Mouse (Mus musculus) forebrain, embryonic 13.5 days (tissue): ENCODE results near the gene Kptn. TPM values are rescaled to one million over a fixed set of nuclear protein-coding genes. Genes with fewer than 3 reads are reported as not detected.

Experiments
- ATAC-seq: fragments of 200-750 bp; cut with Nextera tagmentation; 2 replicates; pipeline ENCODE4 v1.8.0; 2017
- H3K27ac ChIP-seq: fragments of 300-500 bp; sonication (generic); 2 replicates; pipeline ENCODE4 v1.5.1; 2015; ENCODE audit warnings: inconsistent platforms, mild to moderate bottlenecking, moderate library complexity
- H3K27me3 ChIP-seq: fragments of 300-500 bp; sonication (generic); 2 replicates; pipeline ENCODE4 v1.6.1; 2015; ENCODE audit warnings: mild to moderate bottlenecking, inconsistent platforms
- H3K36me3 ChIP-seq: fragments of 300-500 bp; sonication (generic); 2 replicates; pipeline ENCODE4 v1.6.1; 2015; ENCODE audit warnings: mild to moderate bottlenecking, inconsistent platforms; ENCODE audit not compliant: poor library complexity, severe bottlenecking
- H3K4me1 ChIP-seq: fragments of 300-500 bp; sonication (generic); 2 replicates; pipeline ENCODE4 v1.6.1; 2015; ENCODE audit warnings: inconsistent platforms
- H3K4me2 ChIP-seq: fragments of 300-500 bp; sonication (generic); 2 replicates; pipeline ENCODE4 v1.6.1; 2015; ENCODE audit warnings: inconsistent platforms, mild to moderate bottlenecking, moderate library complexity
- H3K4me3 ChIP-seq: fragments of 300-500 bp; sonication (generic); 2 replicates; pipeline ENCODE4 v1.5.1; 2015; ENCODE audit warnings: mild to moderate bottlenecking, inconsistent platforms
- H3K9ac ChIP-seq: fragments of 300-500 bp; sonication (generic); 2 replicates; pipeline ENCODE4 v1.6.1; 2015; ENCODE audit warnings: mild to moderate bottlenecking, inconsistent platforms
- H3K9me3 ChIP-seq: fragments of 300-500 bp; sonication (generic); replicated peaks from 2 replicates; pipeline ENCODE4 v1.6.1; 2016; ENCODE audit warnings: inconsistent platforms
- WGBS: fragments of 180-500 bp; shearing (Covaris S2); methylation state at CpG from one replicate; pipeline ENCODE4 v1.1.7; 2015; 5-methylcytosine and 5-hydroxymethylcytosine counted together
- polyA plus RNA-seq: library from polyadenylated mRNA; unstranded; fragments of >200 nt; fragmentation: Nextera tagmentation; extraction: Ambion mirVana; gene quantifications from 2 replicates; pipeline ENCODE4 v1.2.1, GENCODE M21; 2015

Gene Kptn
- polyA plus RNA-seq = 37.2 and 38.4 TPM in 2 replicates

DNA sequence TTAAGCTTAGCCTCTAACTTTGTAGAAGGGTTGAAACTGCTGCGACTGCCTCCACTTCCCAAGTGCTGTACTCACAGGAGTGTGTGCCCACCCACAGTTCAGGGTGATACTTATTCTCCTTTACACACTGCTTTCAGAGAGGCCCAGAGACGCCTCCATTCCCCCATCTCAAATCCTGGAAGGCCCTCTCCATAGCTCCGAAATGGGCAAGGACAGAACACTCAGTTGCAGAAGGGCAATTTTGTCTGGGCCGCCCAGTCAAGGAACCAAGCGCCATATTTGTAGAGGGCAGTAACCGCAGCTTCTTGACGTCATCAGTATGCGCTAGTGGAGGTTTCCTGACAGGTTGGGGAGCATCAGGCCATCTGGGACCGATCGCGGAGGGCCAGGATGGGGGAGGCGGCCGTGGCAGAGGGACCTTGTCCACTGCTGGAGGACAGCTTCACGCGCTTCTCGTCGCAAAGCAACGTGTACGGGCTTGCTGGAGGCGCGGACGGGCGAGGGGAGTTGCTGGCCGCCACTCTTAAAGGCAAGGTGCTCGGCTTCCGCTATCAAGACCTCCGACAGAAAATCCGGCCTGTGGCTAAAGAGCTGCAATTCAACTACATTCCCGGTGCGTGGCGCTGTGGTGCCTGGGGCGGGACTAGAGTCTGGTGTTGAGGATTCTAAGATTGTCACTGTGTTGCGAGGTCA, at the start of gene Kptn:
Gene Kptn, plus strand, starts transcription at position 327 of the 693 bp plus-strand sequence.
- Histone ChIP-seq H3K36me3 (peaks cover 38% of the 10 kb centered on the region), H3K4me1 (peaks cover 14% of the 10 kb centered on the region), H3K27ac (peak within 1 kb of the TSS; percentile 88), H3K27me3 (no peaks in the 10 kb centered on the region), H3K4me3 (peak within 1 kb of the TSS; percentile 75), H3K9me3 (no peaks in the 10 kb centered on the region), H3K4me2 (peak within 1 kb of the TSS; percentile 61), H3K9ac (peak within 1 kb of the TSS; percentile 81)
- WGBS = 1% methylated on average over 33 of the region's 33 CpGs
- ATAC-seq = peak; percentile 90

DNA sequence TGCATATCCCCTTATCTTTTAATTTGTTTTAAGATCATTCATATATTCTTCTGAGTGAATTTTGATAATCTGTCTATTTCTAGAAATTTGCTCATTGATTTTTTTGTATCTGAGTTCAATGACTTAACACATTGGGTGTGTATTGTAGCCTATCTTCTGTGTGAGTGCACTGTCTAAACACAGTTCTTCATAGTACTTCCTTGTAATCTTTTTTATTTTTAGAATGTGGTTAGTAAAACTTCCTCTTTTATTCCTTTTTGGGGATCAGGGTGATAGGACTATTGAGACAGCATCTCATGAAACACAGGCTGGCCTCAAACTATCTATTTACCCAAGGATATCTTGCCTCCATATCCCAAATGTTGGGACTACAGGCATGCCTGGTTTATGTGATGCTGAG, 48.8 kb upstream of the Kptn start:
- H3K9me3 ChIP-seq = no peaks in the 10 kb centered on the region
- no peaks in the 10 kb centered on the region for H3K27me3 ChIP-seq
- no peak overlapping the region for H3K27ac ChIP-seq
- H3K4me3 ChIP-seq = no peak overlapping the region
- no peak for ATAC-seq
- no peaks in the 10 kb centered on the region for H3K4me1 ChIP-seq
- no peaks in the 10 kb centered on the region for H3K36me3 ChIP-seq
- H3K4me2 ChIP-seq = no peak overlapping the region
- no peak overlapping the region for H3K9ac ChIP-seq

DNA sequence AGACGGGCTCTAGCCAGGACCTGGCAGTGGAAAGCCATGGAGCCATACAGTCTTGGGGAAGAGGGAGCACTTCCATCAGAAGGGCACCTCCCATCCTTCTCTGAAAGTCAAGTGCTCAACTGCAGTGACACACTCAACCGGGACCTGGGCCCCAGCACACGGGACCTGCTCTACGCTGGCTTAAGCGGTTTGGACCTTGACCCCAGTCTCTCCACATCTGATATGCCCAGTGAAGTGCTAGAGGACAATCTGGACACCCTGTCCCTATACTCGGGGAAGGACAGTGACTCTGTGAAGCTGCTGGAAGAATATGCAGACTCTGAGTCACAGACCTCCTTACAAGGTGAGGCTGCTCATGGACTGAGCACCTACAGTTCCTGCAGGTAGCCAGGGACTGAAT, 47.8 kb upstream of the Kptn start:
- H3K9ac ChIP-seq = no peak overlapping the region
- H3K4me1 ChIP-seq = no peaks in the 10 kb centered on the region
- H3K27me3 ChIP-seq = no peaks in the 10 kb centered on the region
- 92% methylated on average over 6 of the region's 6 CpGs for WGBS
- no peak overlapping the region for H3K4me2 ChIP-seq
- no peaks in the 10 kb centered on the region for H3K9me3 ChIP-seq
- H3K4me3 ChIP-seq = no peak overlapping the region
- H3K27ac ChIP-seq = no peak overlapping the region
- H3K36me3 ChIP-seq = no peaks in the 10 kb centered on the region
- no peak for ATAC-seq

DNA sequence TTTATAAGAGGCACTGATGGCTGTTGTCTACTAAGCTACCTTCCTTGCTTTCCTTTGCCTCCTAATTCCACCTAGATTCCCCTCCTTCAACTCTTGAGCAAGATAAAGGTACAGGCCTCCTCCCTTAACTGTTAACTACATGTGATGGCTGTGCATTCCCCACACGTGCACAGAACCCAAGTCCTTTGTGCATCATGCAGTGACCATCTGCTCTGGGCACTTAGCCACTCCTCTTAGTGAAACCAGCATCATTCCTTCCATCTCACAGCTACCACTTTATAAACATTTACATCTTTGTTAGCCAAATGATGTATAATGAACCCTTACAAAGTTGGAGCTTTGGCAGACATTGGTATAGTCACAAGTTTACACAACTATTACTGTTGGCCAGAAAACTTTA, 39.7 kb upstream of the Kptn start:
- Histone ChIP-seq H3K4me1 (no peaks in the 10 kb centered on the region), H3K27ac (no peak overlapping the region), H3K27me3 (peaks cover 8% of the 10 kb centered on the region), H3K4me2 (no peak overlapping the region), H3K4me3 (no peak overlapping the region), H3K36me3 (no peaks in the 10 kb centered on the region), H3K9me3 (no peaks in the 10 kb centered on the region), H3K9ac (no peak overlapping the region)
- no peak for ATAC-seq
- WGBS = 63% methylated on average over 1 of the region's 1 CpGs

DNA sequence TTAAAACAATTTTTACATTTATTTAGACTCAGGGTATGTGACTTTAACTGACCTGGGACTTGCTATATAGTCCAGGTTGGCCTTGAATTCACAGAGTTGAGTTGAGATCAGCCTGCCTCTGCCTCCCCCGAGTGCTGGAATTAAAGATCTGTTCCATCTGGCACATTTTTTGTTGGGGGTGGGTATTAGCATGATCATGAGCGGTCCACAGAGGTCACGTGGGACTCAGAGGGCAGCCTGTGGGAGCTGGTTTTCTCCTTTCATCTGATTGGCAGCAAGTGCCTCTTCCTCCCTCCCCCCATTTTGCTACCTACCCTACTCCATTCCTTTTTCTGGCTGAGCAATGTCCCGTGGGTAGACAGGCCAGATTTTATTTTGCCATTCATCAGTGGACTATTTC, 39.1 kb upstream of the Kptn start:
- no peaks in the 10 kb centered on the region for H3K9me3 ChIP-seq
- 68% methylated on average over 4 of the region's 4 CpGs for WGBS
- peaks cover 8% of the 10 kb centered on the region for H3K27me3 ChIP-seq
- H3K9ac ChIP-seq = no peak overlapping the region
- H3K36me3 ChIP-seq = no peaks in the 10 kb centered on the region
- no peaks in the 10 kb centered on the region for H3K4me1 ChIP-seq
- no peak overlapping the region for H3K4me3 ChIP-seq
- no peak for ATAC-seq
- H3K4me2 ChIP-seq = no peak overlapping the region
- no peak overlapping the region for H3K27ac ChIP-seq

DNA sequence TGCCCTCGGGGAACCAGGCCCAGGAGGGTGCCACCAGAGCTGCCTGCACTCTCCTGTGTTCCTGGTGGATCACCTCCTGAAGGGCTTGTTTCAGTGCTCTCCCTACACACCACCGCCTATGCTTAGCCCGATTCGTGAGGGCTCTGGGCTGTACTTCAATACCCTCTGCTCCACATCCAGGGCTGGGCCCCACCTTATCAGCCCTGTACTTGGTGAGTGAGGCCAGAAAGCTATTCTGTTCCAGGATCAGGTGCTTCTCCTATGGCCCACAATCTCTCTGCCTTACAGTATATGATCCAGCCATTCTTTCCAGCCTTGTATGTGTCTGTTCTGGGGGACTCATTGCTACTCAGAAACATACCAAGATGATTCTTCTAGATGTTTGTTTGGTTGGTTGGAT, 36.3 kb upstream of the Kptn start:
- no peak overlapping the region for H3K9ac ChIP-seq
- 62% methylated on average over 4 of the region's 4 CpGs for WGBS
- no peaks in the 10 kb centered on the region for H3K4me1 ChIP-seq
- H3K36me3 ChIP-seq = no peaks in the 10 kb centered on the region
- H3K27me3 ChIP-seq = peaks cover 8% of the 10 kb centered on the region
- no peak overlapping the region for H3K27ac ChIP-seq
- no peaks in the 10 kb centered on the region for H3K9me3 ChIP-seq
- H3K4me2 ChIP-seq = no peak overlapping the region
- ATAC-seq = no peak
- no peak overlapping the region for H3K4me3 ChIP-seq

DNA sequence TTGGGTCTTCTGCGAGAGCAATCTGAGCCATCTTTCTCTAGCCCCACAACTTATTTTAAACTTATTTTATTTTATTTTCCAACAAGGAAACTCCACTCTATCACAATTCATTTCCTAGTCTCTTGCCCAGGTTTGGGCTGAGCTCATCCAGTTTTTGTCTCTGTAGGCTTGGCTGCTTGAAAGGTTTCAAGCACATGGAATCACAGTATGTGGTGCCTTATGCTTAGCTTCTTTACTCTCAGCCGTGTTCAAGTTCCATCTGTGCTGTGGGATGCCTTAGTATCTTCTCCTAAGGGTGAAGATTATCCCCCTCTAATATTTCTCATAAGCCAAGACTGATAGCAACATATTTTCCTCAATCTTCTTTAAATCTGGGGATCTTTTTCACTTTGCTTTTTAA, 32.1 kb upstream of the Kptn start:
- H3K4me2 ChIP-seq = no peak overlapping the region
- no peak overlapping the region for H3K4me3 ChIP-seq
- H3K4me1 ChIP-seq = no peaks in the 10 kb centered on the region
- no peak for ATAC-seq
- no peaks in the 10 kb centered on the region for H3K9me3 ChIP-seq
- WGBS = 88% methylated on average over 2 of the region's 2 CpGs
- no peaks in the 10 kb centered on the region for H3K36me3 ChIP-seq
- H3K27ac ChIP-seq = no peak overlapping the region
- no peak overlapping the region for H3K9ac ChIP-seq
- peaks cover 8% of the 10 kb centered on the region; the same call in 1 of the 2 replicates for H3K27me3 ChIP-seq

DNA sequence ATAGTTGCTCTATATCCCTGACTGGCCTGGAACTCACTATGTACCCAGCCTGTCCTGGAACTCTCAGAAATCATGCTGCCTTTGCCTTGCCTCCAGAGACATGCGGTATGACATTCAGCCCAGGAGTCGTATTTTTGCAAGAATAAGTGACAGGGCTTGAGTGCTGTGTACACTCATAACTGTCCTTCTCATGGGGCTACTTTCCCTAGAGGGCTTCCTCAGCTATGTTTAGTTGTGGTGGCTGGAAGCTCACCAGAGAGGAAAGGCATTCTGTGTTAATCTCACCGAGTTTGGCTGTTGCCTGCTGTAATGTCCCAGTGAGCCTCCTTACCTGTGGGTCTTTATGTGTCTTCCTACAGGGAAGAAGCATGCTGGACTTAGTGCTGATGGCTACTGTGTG, 25.1 kb upstream of the Kptn start:
- WGBS = 54% methylated on average over 3 of the region's 3 CpGs
- peaks cover 8% of the 10 kb centered on the region for H3K4me1 ChIP-seq
- H3K36me3 ChIP-seq = no peaks in the 10 kb centered on the region
- H3K9ac ChIP-seq = no peak overlapping the region
- peaks cover 10% of the 10 kb centered on the region; the same call in 1 of the 2 replicates for H3K27me3 ChIP-seq
- no peak for ATAC-seq
- H3K4me3 ChIP-seq = no peak overlapping the region
- no peaks in the 10 kb centered on the region for H3K9me3 ChIP-seq
- H3K27ac ChIP-seq = no peak overlapping the region
- no peak overlapping the region for H3K4me2 ChIP-seq

DNA sequence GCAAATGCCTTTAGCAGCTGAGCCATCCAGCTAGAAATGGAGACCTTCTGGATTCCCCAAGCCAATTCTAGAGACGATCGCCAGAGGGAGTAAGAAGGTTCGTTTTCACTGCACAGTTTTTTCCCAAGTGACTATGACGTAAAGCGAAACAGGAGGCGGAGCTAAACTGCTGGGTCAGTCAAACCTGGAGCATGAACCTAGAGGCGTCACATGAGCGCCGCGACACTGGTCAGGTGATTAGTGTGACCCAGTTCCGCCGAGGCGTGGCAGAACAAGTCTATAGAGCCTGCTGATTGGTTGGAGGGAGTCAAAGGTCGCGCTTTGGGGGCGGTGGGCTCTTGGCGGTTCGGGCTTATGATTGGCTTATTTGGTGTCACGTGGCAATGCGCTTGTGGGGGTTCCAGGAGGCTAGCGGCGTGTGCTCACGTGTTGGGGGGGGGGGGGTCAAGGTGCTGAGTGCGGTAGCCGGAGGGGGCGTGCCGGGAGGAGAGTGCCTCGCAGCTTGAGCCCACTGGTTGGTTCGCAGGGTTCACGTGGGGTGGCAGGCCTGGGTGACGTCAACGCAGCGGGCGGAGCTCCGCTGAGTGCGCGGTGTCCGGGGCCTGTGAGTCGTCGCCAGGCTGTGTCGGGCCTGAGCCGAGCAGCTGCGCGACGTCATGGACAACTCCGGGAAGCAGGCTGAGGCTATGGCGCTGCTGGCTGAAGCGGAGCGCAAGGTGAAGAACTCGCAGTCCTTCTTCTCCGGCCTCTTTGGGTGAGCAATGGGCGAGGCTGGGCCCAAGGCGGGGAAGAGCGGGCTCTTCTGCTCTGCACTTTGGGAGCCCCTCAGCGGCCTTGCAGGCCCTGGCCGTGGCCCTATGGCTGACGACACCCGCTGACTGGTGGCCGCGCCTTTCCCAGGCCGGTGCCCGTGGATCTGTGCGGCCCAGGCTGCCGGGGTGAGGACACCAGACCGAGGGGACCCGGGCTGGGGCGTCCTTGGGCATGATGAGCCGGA, 21.4 kb upstream of the Kptn start, which contains the start of gene Napa:
Gene Napa, plus strand, starts transcription at position 438 of the 997 bp plus-strand sequence.
- peak; percentile 98 for ATAC-seq
- Histone ChIP-seq H3K36me3 (peaks cover 27% of the 10 kb centered on the region), H3K4me3 (peak within 1 kb of the TSS; percentile 90), H3K4me2 (peak within 1 kb of the TSS; percentile 99), H3K9ac (peak within 1 kb of the TSS; percentile 98), H3K27me3 (no peaks in the 10 kb centered on the region), H3K27ac (peak within 1 kb of the TSS; percentile 76), H3K4me1 (peaks cover 21% of the 10 kb centered on the region), H3K9me3 (no peaks in the 10 kb centered on the region)
- WGBS = under 1% methylated on average over 68 of the region's 68 CpGs

DNA sequence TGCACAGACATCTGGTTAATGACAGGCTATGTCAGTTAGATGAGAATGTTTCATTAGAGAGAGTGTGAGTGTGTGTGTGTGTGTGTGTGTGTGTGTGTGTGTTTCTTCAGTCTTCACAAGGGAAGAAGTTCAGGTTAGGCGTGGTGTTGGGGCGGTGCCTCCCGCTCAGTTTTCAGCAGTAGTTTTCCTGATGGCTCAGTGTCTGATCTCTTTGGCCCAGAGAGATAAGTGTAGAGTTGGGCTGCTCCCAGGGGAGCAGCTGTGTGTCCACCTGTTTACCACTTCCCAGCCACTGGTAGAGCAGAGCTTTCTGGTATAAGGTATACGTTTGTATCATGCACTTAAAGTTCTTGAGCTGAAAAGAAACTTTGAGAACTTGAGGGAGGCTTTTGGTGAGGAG, 19.8 kb upstream of the Kptn start:
- no peaks in the 10 kb centered on the region for H3K27me3 ChIP-seq
- H3K27ac ChIP-seq = no peak overlapping the region
- peak overlapping the region; percentile 99 for H3K4me2 ChIP-seq
- peak overlapping the region; percentile 98 for H3K9ac ChIP-seq
- no peaks in the 10 kb centered on the region for H3K9me3 ChIP-seq
- peaks cover 29% of the 10 kb centered on the region for H3K4me1 ChIP-seq
- ATAC-seq = no peak
- peaks cover 36% of the 10 kb centered on the region for H3K36me3 ChIP-seq
- 90% methylated on average over 4 of the region's 4 CpGs for WGBS
- H3K4me3 ChIP-seq = peak overlapping the region; percentile 90; the same call in 1 of the 2 replicates

DNA sequence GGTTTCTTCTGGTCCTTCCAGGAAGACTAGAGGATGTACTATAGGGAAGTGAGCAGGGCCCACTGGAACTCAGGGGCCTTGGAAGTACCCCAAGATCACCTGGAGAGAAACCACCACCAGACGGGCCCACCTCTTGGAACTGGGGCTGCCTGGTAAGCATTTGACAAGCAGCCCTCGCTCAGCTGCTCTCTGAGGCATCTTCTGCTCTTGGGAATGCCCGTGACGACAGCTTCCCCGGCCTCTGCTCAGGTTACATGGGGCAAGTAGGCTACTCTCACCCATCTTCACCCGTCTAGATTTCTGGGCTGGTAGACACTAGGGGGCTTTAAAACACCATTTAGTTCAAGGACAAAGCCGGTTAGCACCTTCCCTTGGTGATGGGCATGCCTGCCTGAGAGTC, 18.6 kb upstream of the Kptn start:
- H3K4me1 ChIP-seq = peaks cover 29% of the 10 kb centered on the region
- 82% methylated on average over 7 of the region's 7 CpGs for WGBS
- no peaks in the 10 kb centered on the region for H3K9me3 ChIP-seq
- H3K4me3 ChIP-seq = no peak overlapping the region
- no peak overlapping the region for H3K4me2 ChIP-seq
- no peak for ATAC-seq
- peaks cover 36% of the 10 kb centered on the region for H3K36me3 ChIP-seq
- H3K27me3 ChIP-seq = no peaks in the 10 kb centered on the region
- no peak overlapping the region for H3K27ac ChIP-seq
- H3K9ac ChIP-seq = no peak overlapping the region
